Mouse (Mus musculus): ENCODE measurements around the gene Imp3.
"Not testable (repeated sequence)": the region's sequence is repeated elsewhere in the genome, so short reads cannot be mapped to it uniquely, and the experiment has no call there.

Gene Imp3

DNA sequence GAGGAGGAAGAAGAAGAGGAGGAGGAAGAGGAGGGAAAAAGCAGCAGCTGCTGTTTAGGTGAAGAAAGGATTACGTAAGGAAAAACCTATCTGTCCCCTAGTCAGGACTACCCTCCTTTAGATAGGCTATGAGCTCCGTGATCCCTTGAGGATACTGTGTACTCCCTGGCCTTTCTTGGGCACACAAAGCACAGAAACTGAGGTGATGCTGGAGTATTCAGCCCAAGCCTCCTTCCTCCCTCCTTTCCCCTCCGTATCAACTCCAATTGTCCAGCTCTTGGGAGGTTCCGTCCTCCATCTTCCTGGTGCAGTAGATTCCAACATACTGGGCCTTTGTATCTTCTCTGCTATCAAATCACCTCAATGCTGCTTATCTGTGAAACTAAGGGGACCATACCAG is 14.5 kb upstream of the Imp3 start:
- no peak for DNase-seq (ENCODE audit: low read depth)

DNA sequence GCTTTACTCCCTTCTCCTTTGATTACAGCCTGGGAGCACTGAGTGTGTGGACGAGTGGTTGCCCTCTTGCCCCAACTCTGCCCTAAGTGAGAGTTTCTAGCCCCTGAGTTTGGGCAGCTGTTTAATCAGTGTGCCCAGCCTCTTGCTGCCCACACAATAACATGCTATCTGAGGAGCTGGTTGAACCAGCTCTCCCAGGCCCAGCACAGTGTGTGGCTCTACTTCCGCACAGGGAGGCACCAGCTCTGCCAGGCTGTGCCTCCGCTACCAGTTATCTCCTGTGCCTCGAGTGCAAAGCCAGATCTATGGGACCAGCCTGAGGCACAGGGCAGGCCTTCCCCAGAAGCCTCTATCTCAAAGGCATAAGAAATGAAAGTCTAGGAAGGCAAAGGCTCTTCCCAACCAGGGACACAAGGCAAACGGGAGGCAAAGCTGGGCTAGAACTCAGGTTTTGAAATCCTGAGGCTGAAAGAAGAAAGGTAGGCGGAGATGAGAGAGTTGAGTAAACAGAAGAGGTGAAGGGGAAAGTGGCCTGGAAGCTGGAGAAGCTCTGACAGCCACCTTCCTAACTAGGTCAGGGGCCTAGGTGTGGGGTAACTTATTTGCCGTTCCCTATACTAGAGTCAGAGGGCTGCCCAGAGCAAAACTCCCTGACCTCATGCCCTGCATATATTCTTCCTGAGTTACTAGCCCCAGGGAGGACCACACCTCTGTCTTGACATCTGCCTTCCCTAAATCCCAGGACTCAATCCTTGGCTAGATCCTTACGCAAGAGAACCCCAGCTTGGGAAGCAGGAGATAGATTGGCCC is 13.2 kb upstream of the Imp3 start:
- no peak for DNase-seq (ENCODE audit: low read depth)

DNA sequence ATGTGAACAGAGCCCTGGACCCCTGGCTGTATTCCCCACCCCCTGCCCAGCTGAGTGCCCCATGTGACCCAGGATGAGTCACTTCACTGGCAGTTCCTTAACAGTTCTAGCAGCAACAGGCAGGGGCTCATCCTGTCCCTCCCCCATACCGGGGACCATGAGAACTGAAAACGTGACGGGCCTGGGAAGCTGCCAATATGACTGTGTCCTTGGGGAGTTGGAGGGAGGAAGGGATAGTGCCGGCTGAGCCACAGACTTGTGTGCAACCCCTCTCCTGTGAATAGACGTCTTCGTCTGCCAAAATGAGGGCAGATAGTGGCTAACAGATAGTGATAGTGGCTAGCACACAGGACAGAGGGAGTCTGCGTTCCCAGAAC is 12.6 kb upstream of the Imp3 start:
- DNase-seq (ENCODE audit: low read depth) = peak; percentile 92

DNA sequence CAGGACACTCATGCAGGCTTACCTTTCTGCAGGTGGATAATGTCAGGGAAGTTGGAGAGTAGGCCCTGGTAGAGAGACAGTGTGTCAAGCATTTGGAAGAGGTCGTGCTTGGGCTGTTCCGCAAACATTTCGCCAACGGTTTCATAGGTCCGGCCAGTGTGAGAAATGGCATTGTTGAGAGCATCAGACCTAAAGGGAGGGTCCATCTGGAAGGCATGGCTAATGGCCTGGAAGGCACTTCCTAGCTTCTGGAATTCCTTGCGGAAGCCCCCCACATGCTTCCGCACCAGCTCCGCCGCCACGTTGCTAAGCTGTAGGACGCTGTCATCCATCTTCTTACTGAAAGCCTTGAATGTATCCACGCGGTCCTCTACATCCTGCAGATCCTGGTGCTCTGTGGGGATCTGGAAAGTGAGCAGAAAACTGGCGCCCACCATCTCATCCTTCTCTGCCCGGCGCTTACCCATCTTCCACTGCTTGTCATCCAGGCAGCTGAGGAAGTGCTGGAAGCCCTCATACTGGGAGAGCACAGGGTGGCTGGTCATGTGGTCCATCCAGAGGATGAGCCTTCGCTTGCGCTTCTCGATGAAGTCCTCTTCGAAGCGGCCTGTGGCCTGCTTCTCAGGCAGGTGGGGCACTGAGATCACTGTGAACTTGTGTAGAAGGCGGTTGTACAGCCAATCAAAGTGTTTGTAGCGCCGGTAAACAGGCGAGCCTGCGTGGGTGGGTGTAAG is 11.8 kb upstream of the Imp3 start:
- no peak for DNase-seq (ENCODE audit: low read depth)

DNA sequence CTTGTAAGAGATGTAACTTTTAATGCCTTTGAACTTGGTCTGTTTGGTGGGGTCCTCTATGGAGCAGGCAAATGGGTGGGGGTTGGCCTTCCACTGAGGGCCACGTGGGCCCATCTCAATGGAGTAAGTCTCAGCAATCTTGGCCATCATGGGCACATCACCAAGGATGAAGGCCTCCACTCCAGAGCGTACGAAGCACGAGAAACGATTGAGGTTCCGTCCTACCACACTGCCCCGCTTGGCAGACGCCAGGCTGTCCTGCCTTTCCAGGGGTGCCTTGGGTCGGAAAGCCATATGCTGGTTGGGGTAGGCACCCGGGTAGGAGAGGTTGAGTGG is 11.3 kb upstream of the Imp3 start:
- no peak for DNase-seq (ENCODE audit: low read depth)

DNA sequence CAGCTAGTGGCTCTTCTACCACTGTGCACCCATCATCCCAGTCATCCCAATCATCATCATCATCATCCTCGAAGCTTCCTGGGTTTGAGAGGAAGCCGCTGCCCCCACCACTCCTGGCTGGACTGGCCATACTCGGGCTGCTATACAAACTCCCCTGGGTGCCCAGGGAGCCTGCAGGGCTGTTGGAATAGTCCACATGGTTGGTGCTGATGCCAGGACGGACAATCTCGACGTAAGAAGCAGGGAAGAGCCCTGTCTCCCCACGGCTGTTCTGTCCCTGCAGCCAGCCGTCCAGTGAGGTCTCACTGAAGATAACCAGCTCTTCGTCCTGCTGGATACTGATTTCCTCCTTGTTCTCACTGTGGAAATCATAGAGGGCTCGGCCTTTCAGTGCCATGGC is 10.9 kb upstream of the Imp3 start:
- DNase-seq (ENCODE audit: low read depth) = no peak

DNA sequence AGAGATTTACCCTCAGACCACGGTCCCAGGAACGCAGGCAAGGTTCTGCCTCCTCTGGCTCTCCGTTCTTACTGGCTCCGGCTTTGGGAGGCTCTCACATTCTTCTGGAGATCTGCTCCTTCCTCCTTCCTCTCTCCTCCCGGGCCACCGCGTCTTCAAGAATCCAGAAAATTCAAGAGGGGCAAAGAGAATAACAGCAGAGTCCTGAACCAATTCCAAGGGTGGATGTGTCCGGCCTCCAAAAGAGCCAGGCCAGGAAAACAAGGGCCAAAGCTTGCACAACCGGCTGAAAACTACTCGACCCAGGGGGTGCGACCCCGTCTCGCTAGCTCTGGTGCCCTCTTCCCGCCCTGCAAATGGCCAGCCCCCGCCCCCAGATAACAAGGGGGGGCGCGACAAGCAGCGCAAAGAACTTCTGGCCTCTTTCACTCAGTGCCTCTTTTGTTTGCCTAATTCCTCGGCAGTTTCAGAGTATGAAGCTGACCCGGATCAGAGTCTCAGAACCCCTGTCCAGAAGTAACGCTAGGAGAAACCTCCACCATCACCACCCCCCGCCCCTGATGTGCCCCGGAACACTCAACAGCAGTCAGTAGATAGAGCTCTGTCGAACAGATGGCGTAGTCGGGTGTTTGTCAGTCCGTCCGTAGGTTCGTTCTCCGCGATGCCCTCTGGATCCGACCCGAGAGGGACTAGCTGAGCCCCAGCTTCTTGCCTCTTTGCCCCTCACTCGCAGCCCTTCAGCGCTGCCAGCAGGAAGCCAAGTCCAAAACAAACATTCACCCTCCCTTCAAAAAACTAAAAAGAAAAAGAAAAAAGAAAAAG is 9.9 kb upstream of the Imp3 start:
- no peak for DNase-seq (ENCODE audit: low read depth)

DNA sequence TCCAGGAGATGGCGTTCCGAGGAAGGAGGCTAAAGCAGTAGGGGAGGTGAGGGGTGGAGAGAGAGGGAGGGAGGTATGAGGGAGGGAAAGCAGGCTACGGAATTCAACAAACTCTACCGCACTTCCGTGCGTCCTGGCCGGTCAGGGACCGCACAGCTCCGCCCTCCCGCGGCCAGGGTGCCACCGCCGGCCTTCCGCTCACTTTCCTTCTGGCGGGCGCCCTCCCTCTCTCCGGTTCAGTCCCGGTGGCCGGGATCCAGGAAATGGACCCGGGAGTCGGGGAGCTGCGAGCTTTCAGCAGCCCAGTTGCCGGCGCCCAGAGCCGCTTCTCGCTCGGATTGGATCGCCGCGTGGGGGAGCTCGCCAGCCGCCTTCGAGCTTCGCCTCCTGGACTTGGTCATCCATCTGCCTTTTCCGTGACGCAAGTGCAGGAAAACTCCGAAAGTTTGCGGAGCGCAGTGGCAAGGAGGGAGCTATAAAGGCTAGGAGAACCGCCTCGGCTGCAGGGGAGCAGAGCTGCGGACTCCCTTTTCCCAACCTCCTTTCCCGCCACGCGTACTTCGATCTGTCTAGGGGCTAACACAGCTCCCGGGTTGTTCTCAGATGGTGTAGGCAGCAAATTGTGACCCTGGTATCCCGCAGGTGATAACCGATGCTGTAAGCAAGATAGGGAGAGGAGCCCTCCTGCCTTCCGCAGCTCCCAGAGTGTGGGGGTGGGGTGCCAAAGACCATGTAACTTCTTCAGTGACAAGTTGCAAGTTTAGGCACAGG is 9.0 kb upstream of the Imp3 start, which contains the start of gene Snx33:
Gene Snx33, minus strand, starts transcription at position 331 of the 771 bp plus-strand sequence.
- DNase-seq (ENCODE audit: low read depth) = peak; percentile 90

DNA sequence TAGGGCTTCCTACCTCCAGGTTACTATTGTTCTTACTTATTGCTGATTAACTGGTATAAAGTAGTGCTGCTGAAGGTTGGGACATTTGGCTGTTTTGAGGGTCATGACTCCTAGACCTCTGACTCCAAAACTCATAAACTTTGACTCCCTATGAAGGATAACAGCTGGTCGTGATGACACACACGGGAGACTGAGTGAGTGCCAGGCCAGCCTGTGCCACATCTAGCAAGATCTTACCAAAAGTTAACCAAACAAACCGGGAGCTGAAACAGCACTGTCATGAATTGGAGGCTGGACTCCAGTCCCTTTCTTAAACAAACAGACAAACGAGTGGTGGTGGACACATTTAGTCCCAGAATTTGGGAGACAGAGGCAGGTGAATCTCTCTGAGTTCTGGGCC is 7.8 kb upstream of the Imp3 start:
- DNase-seq (ENCODE audit: low read depth) = peak; percentile 43

DNA sequence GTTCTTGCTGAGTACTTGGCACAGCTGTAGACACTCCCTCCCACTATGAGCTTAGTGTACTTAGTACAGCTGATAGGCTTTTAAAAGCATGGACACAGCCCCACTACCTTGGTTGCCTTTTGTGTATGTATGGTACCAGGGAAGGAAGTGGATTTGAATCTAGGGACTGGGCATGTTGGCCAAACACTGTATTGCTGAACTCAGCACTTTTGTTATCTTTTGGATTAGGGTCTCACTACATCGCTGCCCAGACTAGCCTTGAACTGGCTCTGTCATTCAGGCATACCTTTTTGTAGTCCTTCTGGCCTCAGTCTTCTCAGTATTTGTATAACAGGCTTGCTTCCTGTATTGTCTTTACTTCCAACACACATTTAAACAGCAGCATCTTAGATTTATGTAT is 6.7 kb upstream of the Imp3 start:
- no peak for DNase-seq (ENCODE audit: low read depth)

DNA sequence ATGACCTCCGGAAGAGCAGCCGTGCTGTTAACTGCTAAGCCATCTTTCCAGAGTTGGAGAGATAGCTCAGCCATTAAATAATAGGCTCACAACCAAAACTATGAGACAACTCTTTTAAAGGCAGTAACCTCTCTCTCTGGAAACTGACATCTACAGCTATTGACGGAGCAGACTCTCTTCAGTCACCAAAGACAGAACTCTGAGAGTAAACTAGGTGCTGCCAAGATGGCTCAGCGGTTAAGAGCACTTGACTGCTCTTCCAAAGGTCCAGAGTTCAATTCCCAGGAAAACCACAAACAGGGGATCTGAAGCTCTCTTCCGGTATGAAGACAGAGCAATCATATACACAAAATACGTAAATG is 433 bp upstream of the Imp3 start:
- no peak for DNase-seq (ENCODE audit: low read depth)

DNA sequence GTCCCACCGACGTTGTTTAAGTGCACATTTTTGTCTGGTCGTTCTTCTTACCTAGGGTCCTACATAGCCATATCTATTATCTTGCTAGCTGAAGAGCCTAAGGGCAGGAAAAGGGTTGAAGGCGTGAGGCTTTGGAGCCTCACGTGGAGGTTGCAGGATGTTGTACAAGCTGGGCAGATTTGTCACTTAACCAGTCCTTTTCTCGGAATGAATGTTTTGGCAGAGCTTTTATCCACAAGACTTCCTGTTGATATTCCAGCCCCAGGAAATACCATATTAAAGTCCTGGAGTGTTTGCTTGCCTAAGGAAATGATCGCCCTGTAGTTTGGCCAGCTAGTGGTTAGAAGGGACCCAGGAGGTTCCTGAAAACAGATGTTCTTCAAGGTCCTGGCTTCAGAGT is 1.1 kb downstream of the Imp3 start:
- DNase-seq (ENCODE audit: low read depth) = peak; percentile 63

DNA sequence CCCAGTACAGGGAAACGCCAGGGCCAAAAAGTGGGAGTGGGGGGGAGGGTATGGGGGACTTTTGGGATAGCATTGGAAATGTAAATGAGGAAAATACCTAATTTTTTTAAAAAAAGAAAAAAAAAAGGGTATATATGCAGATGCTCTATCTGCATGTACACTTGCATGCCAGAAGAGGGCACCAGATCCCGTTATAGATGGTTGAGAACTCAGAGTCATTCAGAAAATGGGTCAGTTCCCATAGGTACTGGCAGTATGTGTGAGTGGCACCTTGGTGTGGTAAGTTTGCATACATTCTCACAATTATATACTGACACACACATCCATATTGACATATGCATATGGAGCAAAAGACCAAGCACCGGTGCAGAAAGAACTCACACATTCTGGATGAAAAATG is 10.2 kb downstream of the Imp3 start:
- peak; percentile 74 for DNase-seq (ENCODE audit: low read depth)

DNA sequence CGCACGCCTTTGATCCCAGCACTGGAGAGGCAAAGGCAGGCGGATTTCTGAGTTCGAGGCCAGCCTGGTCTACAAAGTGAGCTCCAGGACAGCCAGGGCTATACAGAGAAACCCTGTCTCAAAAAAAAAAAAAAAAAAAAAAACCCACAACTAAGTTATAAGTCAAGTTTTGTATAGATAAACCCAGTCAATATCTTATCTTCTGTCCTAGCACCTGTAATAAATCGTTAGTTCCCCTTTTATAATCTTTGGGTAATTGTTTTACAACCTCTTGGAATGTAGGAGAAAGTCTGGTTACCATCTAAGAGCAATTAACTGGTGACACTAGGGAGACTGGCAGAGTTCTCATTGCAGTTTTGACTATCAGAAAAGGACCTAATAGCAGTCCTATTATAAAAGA is 11.4 kb downstream of the Imp3 start:
- DNase-seq (ENCODE audit: low read depth) = not testable (repeated sequence)

DNA sequence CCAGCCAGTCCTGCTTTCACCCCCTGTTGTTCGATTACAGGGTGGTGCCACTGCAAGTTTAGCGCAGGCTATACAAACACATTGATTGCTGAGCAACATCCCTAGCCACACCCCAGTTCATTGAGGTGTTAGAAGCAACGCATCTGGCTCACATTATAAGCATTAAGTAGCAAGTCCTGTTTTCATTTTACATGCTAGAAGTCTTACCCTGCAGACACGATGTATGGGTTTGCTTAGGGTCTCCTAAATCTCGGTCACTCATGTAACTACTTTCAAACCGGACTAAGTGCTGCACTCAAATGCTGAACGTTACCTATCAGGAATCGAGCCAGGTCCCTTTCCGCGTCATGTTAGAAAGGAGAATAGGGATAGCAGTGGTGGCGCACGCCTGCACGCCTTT is 12.5 kb downstream of the Imp3 start:
- peak; percentile 47 for DNase-seq (ENCODE audit: low read depth)

DNA sequence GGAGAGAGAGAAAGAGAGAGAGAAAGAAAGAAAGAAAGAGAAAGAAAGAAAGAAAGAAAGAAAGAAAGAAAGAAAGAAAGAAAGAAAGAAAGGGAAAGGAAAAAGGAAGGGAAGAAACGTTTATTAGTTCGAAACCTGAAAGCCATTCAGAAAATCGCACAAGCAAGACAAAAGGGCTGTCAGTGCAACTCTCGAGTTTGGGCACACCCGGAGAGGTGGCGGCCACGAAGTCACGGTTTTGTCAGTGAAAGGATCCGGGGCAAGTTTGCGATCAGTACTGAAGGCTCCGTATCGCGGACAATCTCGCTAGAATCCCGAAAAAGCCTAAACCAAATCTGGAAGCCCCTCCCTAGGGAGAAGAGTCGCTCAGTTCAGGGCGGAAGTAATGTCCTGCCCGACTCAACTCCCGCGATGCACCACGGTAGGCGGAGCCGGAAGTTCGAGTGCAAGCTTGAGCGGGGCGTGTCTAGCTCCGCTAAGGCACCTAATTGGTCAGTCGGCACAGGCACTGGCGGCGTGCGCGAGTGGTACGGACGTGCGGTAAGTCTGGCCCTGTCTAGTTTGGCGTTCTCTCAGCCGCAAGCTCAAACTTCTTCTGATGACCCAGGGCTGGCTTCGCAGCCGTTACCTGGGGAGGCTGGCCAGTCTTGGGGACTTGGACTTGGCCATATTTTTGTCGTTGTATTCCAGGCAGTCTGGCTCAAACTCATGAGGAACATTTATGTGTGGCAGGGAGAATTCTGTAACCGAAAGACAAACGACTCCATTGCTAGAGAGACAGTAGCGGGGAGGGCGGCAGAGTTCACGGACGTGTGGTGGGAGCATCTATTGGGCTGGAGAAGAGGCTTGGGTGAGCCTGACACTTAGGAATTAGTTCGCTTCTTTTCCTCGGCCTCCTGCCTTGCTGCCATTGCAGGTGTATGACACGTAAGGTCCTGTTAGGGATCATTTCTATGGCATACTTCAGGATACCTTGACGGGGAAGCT is 13.4 kb downstream of the Imp3 start, which contains the start of gene Snupn:
Gene Snupn, plus strand, starts transcription at position 465 of the 987 bp plus-strand sequence.
- peak; percentile 99 for DNase-seq (ENCODE audit: low read depth)

DNA sequence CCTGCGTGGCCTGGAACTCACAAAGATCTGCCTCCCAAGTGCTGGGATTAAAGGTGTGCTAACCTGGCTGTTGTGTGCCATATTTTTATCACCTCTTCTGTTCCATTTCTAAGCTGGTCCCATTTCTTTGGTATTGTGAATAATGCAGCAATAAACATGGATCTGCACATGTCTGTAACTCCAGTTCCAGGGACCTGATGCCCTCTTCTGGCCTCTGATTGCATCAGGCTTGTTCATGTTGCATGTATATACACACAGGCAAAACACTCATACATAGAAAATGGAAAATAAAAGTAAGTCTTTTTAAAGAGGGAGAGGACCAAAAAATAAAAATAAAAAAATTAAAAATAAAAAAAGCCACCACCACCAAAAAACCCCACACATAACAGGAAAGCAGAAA is 16.3 kb downstream of the Imp3 start:
- DNase-seq (ENCODE audit: low read depth) = peak; percentile 55

DNA sequence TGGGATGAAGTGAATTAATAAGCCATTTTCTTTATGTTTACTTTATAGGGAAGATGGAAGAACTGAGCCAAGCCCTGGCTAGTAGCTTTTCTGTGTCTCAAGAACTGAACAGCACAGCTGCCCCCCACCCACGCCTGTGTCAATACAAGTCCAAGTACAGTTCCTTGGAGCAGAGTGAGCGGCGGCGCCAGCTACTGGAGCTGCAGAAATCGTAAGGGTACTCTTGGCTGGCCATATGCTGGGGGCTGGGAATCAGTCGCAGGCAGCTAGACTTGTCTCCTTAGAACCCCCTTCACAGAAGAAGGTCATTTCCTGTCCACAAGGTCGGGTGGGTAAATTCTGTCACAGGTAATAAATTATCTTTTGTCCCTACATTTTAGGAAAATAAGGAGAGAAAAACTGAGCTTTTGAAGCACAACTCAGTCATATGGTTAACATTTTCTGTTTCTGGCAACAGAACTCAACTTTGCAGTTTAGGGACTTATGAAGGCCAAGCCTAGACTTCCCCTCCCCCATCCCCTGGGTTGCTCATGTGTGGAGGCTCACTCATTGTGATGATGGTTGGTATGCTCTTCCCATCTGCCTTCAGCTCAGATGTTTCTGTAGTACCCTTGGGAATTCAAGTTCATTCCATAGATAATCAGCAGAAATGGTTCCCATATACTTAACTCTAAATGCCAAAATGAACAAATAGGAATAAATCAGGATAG is 19.8 kb downstream of the Imp3 start:
- DNase-seq (ENCODE audit: low read depth) = no peak

DNA sequence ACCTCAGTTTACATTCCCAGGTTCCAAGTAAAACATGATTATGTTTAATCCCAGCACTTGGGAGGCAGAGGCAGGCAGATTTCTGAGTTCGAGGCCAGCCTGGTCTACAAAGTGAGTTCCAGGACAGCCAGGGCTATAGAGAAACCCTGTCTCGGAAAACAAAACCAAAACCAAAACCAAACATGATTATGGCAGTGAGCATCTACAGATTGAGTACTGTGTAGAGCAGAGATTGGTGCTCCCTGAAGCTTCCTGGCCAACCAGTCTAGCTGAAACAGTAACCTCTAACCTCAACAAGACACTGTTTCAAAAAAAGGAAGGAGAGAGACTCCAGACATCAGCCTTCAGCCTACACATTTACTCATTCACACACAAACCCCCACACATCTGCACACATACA is 21.4 kb downstream of the Imp3 start:
- no peak for DNase-seq (ENCODE audit: low read depth)

DNA sequence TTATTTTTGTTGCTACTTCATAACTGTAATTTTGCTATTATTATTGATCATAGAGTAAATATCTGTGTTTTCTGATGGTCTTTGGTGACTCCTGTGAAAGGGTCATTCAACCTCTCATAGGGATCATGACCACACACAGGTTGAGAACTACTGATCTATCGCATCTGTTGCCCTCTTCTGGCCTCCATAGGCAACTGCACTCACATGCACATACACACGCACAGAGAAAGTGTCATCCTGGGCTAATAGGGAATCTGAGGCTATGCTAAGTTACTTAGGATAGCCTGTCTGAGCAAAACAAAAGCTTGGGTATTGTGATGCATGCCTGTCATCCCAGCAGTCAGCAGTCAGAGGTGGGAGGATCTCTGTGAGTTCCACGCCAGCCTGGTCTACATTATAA is 24.3 kb downstream of the Imp3 start:
- DNase-seq (ENCODE audit: low read depth) = no peak

Measured in 416B (cell line).